Mouse (Mus musculus) ZHBTc4 (cell line): ENCODE data around the gene Ttc32.

ENCODE experiments used
- DNase-seq: peaks from one replicate; pipeline ENCODE4 v3.0.0-alpha.2; 2011; ENCODE audit warnings: low read depth, low spot score

The Ttc32 gene

DNA sequence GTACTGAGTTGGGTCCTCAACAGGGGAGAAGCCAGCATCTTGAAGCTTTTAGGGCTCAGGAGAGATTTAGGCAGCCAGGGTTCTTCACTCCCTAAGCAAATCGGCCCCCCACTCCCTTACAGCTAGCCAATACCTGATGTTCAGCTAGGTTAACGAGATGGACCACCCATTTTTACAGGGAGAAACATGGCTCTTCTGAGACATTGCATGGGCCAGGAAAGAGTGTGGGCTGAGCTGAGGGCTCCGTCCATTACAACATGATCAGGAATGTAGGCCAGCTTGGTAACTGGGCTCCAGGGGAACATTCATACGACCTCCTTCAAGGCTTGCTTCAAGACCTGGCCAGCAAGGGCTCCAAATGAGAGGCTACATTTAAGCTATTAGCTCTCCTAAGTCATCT, 16.9 kb downstream of the Ttc32 start:
- DNase-seq, result no peak

DNA sequence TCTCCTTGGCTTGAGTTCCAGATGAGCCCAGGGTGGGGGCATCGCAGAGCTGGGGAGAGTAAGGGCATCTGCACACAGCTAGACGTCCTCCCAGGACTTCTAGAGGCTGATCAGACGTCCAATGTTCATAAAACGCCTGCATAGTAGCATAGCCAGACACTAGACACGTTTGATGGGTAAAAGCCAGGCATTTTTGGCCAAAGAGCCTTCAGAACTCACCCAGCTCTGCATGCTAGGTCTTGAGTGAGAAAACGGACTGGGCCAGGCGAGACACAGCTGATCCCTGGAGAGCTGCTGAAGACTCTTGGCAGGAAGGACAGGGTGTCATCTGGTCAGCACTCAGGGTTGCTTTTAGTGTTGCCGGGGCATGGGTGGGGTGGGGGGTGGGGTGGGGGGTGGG, 18.3 kb downstream of the Ttc32 start:
- DNase-seq, result no peak

DNA sequence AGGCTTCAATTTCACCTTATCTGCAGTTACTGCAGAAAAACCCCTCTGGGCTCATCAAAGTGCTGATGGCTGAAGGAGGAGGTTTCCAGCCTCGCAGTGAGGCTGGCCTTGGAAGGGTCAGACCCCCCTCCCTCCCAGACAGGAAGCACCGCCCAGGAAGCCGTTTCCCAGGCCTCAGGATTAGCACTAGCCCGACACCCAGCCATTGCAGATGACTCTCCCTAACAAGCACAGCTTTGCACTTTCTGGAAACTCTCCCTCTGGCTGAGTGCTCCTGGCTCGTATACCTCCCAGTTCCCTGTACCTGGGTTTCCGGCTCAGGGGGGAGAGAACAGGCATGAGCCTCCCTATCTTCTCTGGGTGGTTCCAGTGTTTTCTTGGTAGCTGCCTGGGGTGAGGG, 21.0 kb downstream of the Ttc32 start:
- peak; percentile 46 for DNase-seq

DNA sequence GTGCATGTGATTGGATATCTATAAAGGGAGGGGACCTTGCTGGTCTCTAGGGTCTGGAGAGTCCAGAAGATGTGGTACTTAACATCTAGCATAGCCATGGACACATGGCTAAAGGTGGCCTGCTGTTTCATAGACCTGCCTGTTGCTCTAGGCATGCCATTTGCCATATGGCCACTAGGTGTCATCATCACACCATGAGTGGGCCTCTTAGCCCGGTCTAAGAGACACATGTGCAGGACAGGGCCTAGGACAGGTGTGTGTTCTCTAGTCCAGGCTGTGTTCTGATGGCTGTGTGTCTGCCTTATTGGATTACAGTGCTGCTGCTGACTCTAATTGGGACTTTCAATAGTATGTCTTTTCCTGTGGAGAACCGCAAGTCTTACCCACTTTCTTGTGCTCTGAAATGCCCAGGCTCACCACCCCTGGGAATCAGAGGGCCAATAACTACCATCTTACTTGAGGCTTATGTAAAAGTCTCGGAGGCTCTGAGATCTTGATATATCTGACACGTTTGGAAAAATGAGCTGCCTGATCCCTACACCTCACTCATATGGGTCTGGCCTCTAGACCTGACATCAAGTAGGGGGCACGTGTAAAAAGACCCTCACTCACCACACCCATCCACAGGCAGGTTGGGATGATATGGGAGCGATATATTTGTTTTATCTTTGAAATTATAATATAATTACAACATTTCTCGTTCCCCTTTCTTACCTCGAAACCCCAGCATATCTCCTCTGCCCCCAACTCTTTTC, 22.5 kb downstream of the Ttc32 start:
- peak; percentile 85 for DNase-seq

DNA sequence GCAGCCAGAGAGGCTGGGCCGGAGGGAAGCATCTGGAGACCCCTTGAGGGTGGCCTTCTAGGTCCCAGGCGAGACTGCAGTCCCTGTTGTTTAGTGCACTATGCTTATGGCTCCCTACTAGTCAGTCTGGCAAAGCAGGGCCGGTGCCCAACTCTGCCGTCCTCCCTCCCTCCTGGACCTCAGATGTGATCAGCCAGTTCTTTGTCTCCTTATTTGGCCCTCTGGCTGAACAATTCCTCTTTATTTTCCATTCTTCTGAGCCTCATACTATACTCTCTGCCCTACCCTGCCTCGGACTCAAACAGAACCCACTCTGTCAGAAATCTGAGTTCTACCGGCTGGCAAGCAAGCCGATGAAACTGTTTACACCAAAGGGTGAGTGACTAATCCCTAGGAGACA, 23.5 kb downstream of the Ttc32 start:
- no peak for DNase-seq

DNA sequence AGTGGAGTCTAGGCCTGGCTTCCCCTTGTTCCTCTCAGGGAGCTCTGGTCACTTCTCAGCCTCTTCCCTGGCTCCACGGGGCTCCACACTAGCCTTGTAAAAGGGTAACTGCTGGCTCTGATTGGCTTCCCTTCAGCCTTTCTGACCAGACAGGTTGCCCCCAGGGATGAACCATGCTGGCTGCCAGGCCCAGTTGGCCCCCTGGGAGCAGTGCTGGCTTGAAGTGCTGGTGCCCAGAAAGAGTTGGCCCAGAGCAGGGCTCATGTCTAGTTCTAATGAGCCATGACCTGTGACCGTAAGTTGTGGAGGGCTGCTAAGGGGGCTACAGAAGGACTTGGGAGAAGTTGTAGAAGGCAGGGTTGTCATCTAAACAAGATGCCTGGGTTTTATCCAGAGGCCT, 24.2 kb downstream of the Ttc32 start:
- no peak for DNase-seq

DNA sequence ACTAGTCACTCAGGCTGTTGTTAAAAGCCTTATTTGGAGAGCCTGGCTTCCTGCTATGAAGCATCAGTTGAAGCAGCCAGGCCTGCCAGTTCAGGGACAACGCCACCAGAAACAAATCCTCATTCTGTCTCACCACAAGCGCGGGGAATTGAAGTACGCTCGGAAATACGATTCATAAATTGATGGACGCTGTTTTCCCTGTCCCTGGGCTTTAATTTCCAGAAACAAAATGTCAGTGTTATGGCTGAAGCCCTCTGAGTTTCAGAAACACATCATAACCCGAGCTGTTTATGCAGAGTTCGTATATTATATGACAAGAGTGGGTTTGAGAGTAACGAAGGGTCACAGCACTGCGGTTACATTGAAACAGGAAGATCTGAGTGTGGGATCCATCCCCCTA, 25.5 kb downstream of the Ttc32 start:
- no peak for DNase-seq

DNA sequence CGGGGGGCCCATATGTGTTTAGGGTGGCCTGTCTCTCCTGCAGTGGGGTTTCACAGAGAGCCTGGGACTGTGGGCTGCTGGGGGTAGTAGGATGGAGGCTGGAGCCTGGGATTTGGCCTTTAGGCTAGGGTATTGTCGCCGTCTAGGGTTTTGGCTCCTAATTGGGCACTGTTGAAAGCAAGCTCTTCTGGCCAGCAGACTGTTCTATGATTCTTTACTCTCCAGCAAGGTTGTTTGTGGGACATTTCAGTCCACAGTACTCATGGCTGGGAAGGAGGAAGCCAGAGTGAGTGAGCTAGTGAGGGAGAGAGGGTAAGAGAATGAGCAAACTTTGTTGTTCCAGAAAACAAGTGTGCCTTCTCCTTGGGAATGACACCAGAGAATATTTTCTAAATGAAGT, 29.7 kb downstream of the Ttc32 start:
- DNase-seq, result no peak

DNA sequence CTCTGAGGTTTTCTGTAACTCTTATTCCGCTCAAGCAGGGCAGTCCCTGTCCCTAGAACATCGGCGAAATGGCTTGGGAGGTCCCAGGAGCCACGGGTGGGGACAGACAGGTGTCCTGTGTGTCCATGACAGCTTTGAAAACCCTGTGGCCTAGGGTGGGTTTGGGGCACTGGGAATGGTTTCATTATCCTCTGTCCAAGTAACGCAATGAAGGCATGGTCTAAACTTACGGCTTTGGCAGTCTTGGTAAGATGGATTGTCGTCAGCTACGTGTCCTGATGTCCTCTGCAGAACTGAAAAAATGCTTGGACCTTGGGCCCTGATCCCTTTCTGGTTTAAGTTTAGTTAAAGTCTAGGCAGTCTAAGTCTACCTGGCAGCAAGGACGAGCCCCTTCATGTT, 30.2 kb downstream of the Ttc32 start:
- DNase-seq, result no peak

DNA sequence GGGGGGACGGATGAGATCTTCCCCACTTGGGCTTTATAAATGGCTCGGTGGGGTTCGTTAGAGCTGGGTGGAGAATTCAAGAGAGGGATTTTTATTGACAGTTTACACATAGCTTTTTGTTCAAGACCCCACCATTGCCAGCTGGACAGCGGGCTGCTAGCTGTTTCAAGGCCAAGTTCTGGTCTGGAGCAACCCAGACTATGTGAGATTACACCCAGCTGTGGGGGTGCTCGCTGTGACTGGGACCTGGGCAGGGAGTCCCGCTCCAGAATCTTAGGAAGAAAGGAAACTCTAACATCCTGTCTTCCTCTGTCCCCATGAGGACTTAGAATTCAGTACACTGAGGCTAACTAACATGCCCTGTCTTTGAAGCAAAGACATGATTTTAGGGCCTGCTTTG, 33.8 kb downstream of the Ttc32 start:
- no peak for DNase-seq

DNA sequence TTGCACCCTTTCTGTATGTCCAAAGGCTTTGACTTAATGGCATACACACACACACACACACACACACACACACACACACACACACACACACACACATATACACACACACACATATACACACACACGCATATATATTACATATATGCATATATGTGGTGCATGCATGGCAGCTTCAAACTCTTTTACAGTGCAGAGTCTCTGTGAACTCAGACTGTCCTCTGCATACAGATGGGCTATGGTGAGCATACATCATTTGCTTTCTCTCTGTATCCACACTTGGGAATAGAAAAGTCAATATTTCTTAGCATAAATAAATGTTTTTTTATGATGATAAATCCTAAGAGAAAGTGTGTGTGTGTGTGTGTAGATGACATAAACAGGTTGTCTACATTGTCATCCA, 41.3 kb downstream of the Ttc32 start:
- DNase-seq, result no peak

DNA sequence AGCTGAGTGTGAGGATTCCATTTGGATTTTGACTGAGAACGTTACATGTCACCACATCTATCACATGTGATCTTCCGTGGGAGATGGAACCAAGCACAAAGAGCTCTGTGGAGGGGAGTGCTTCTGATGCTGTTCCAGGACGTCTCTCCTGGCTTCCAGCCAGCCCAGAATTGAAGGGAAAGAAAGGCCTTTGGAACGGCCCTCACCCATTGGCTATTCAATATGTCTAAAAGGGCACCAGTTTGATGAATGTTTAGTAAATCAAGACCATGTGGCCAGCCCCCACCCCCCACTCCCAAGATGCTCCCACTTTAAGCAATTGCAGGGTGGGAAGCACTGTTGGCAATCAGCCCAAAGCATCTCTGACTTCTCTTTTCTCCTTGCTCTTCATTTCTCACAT, 41.7 kb downstream of the Ttc32 start:
- DNase-seq, result no peak

DNA sequence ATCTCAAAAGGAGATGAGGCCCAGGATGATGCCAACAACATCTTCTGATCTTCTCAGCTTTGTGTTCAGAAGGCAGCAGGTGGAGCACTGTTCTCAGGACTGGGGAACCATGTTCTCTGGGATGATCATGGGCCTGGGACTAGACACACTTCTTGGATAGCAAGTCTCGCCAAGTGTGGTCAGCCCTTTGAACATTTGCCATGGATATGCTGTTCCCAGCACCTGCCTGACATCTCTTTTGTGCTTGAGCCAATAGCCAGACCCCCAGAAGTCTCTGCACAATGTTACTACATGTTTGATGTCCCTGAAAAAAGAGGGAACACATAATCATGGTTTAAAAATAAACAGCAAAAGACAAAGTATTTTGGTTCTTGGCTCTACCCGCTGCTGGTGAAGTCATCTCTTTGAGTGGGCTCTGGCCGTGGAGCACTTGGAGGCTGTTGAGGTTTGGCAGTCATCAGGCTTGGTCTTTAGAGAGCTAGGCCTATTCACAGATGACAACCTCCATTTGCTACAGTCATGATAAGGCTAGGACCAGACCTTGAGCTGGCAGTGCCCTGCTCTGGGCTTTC, 47.8 kb downstream of the Ttc32 start:
- no peak for DNase-seq

DNA sequence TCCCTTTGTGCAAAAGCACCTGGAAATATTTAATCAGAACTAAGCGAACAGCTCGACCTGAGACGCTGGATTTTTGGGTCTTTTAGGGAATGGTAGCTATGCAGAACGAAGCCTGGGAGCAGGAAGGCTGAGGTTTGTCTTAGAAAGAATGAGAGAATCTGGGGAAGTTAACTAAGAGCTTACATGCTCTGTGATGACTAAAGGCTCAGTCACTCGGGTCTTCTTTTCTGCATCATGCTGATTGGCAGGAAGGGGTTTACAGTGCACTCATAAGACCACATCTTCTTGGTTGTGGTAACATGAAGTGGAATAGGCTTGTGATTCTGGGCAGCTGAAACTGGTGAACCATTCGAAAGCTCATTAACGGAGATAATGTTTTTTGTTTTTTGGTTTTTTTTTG, 60.4 kb downstream of the Ttc32 start:
- DNase-seq, result no peak
